Mouse (Mus musculus): ENCODE measurements around the gene Pbld2.
A peak's percentile ranks its signal among the peaks of the same experiment; 100 is the strongest.

The Pbld2 gene

DNA sequence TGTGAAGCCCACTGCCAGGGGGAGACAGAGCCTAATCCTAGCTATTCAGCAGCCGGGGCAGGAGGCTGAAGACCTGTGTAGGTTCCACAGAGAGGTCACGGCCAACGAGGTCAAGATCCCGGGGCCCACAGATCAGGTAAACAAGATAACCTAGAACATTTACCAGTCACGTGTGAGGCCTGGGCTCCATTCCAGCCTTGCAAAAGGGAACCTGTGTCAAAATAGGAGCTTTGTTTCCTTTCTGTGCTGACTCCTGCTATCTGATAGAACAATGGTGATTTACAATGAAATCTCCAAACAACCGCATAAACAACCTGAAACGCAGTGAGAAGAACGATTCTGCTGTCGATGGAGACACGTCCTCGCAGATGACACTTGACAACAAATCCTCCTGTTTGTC, 36.3 kb downstream of the Pbld2 start:
- DNase-seq (ENCODE audit: extremely low read depth, low read depth, low spot score): peak; percentile 52

DNA sequence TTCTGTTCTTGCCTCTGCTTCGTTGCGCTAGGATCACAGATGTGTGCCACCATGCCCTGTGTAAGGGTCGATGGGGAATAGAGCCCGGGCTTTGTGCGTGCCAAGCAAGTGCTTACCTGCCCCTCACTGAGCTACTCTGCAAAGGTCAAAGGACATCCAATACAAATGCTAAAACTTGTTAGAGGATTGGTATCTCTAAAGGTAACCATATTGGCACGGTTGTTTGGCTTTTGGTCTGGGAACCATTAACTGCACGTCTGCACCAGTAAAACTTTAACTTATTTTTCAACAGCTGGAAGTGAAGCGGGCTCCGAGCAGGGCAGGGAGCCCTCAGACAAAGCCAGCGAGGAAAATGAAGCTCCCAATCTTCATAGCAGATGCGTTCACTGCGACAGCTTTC, 37.2 kb downstream of the Pbld2 start:
- no peak for DNase-seq (ENCODE audit: extremely low read depth, low read depth, low spot score)

DNA sequence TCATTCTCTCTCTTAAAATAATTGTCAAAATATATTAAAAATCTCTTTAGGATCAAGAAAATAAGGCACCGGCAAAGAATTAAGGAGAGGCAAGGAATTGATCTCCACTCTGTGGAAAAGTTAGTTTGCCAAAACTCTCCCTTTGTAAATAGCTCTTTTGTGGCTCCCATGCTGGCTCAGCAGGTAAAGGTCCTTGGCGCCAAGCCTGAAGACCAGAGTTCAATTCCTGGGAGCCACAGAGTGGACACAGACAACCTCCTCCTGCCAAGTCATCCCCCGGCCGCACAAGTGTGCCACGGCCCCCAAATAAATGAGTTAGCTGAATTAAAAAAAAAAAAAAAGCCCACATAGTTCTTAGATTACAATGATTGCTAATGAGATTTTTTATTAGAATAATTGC, 38.6 kb downstream of the Pbld2 start:
- no peak for DNase-seq (ENCODE audit: extremely low read depth, low read depth, low spot score)

DNA sequence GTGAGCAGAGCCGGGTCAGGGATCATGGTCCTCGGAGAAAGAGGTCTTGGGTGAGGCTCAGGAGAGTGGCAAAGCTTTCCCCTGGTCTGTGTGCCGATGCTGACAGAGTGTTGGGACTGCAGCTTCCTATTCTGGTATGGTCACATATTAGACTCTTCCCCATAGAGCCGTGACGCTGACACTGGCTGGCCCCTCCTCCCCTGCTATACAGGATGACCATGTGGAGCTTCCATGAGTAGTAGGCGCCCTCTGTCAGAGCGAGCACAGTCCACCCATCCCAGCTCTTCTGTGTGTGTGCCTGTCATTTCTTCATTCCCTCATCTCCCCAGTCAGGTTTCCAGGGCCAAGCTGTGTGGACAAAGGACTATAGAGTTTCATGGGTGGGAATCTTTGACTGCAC, 39.2 kb downstream of the Pbld2 start:
- no peak for DNase-seq (ENCODE audit: extremely low read depth, low read depth, low spot score)

DNA sequence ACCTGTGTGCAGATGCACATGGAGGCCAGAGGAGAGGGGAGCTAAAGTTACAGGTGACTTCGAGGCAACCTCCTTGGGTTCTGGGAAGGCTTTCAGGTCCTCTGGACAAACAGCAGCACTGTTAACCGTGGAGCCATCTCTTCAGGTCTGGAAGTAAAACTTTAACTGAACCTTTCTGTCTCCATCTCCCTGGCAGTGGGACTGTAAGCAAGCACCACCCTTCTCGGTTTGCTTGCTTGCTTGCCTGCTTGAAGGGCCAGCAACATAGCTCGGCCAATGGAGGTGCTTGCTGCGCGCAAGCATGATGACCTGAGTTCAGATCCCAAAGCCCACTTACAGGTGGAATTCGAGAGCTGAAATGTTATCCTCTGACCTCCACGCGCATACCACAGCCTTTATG, 40.4 kb downstream of the Pbld2 start:
- no peak for DNase-seq (ENCODE audit: extremely low read depth, low read depth, low spot score)

DNA sequence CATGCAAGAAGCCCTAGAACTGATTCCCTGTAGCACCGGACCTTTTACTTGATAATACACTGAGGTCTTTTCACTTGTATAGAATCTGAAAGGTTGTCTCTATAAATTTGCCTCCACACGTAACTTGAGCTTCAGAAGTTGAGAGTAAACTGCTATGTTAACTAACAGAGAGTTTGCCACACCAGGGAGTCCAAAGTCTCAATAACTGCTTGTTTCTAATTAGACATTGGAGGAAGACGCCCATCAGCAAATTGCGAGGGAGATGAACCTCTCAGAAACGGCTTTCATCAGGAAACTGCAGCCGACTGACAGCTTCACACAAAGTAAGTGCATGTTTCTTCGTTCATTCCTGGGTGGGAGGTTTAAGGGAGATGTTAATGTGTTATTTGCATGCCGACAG, 41.4 kb downstream of the Pbld2 start:
- DNase-seq (ENCODE audit: extremely low read depth, low read depth, low spot score): no peak

DNA sequence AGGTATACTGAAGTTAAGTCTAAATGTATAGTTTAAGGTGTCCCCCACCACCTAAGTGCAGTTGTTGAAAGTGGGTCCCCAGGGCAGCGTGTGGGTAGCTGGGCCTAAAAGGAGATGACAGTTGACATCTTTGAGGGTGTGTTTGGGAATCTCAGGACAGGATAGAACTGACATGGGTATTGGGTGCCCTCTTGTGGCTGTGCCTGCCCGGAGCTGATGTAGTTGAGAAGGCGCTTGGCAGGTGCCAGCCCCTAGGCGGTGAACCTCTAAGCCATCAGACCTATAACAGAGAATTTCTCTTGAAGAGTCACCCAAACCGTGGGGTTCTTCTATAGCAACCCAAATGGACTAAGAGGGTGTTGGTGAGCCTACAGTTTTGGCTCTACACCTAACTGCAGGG, 41.9 kb downstream of the Pbld2 start:
- no peak for DNase-seq (ENCODE audit: extremely low read depth, low read depth, low spot score)

DNA sequence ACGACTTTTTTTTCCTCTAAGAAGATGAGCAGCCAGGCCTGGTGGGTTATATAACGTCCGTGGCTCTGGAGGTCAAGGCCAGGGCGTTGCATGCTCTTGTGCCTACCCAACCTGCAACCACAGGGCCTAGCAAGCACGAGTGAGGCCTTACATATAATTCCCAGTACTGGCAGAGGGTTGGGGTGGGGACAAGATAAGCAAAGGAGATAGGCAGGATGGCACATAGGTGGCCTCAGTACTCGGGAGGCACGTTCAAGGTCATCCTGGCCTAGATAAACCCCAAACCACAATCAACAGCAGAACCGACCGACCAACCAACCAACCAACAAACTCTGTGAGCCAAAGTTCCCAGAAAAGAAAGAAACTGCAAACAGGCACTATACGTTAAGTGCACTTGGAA, 62.2 kb downstream of the Pbld2 start:
- no peak for DNase-seq (ENCODE audit: extremely low read depth, low read depth, low spot score)

DNA sequence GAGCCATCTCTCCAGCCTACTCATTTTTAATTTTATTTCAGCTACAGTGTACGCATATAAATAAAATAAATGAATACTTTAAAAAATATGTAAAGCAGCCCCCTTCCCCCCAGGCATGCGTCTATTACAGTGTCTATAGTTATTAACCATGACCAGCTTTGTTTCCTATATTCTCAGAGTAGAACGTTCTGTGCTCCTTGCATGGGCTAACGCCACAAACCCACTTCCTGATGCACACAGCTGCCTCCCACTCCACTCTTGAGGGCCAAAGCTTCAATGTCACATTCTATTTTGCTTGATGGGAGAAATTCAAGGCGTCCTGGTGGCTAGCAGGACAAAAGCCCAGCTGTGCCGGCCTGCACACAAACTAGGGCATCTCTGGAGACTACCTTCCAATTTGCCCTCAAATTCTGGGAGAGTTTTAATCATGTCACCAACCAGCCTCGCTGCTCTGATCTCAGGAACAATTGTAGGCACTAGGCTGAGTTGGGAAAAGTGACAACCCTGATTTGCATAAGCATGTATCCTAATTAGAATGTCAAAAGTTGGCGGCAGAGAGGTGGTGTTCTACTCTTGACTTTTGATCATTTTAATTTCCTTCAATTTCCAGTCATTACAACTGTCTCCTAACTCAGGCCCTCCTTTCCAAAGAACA, 65.1 kb downstream of the Pbld2 start:
- DNase-seq (ENCODE audit: extremely low read depth, low read depth, low spot score): no peak

DNA sequence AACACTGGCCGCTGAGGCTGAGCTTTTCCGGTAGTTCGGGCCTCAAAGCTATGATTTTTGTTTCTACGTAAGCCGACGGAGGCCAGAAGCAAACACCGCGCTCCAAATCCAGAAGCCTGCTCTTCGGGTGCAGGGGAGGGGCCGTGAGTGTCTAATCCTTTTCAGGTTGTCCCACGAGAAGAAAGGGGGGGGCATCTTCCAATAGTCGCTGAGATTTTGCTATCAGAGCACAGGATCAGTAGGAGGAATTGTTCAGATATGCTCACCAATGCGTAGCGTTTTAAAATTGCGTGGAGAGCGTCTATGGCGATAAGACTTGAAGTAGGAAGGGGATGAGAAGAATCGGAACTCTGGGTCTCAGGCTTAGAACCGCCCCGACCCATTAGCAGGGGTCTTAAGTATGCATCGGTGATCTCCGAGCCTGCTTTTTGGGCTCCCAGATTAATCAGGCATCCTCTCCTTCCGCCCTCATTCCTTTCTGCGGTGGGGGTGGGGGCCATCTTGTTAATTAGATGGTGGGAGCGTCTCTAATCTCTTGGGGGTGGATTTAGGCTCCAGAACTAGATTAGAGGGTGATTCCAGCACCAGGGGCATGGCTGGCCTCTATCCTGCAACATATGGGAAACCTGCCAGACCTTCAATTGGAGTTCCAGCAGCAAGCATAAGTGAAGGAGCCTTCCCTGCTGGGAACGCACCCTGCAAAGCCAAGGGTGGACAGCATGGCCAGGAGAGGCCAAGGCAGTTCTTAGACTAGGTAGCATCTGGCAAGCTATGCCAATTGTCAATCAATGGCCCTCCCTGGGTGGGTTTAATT, 65.8 kb downstream of the Pbld2 start:
- DNase-seq (ENCODE audit: extremely low read depth, low read depth, low spot score): no peak

DNA sequence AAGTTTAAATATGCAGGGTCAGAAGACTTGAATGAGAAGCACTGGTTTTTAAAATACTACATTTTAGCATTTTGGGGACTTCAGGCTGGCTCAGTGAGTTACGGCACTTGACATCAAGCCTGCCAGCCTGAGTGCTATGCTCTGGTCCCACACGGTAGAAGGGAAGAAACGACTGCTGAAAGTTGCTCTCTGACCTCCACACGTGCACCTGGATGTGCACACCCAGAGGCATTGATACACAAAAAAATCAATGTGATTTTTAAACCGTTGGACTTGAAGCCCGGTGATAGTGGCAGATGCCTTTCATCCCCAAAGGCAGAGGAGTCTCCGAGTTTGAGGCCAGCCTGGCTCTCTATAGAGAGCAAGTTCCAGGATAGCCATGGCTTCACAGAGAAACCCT, 67.8 kb downstream of the Pbld2 start:
- DNase-seq (ENCODE audit: extremely low read depth, low read depth, low spot score): no peak

DNA sequence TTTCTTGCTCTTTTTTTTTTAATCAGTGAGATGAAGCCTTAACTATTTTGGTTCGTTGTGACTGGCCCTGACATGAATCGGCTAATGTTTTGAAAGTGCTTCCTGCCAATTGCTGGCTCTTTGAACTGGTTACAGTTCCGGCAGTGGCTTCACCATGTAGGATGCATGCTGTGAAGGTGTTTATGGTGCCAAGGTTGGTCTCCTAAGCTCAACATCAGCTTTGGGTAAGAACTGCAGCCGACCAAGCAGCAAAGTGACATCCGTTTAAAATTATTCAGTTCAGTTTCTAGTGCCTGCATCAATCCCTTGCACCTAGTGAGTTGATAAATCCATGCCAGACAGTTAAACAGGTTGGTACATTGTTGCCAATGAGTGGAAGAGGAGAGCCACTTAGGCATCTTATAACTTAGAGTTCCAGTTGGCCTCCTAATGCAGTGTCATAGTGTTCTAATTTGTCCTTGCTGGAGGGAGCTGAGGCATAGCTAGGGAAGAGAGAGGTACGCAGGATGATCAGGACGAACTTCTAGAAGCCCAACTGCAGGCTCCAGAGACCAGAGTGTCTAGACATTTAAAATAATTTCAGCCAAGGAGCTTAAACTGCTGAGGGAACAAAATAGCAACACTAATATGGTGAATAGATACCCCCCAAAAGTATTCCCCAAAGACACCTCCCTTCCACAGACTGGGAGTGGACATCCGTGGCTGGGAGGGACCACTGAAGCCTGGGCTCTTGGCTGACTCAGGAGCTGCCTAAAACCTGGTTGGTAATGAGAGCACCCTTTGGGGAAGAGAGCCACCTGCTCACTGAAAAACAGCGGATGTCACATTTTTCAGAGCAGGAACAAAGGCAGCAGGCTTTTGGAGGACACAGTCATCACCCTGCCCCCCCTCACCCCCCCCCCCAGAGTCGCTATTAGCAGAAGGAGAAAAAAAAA, 68.8 kb downstream of the Pbld2 start:
- no peak for DNase-seq (ENCODE audit: extremely low read depth, low read depth, low spot score)

DNA sequence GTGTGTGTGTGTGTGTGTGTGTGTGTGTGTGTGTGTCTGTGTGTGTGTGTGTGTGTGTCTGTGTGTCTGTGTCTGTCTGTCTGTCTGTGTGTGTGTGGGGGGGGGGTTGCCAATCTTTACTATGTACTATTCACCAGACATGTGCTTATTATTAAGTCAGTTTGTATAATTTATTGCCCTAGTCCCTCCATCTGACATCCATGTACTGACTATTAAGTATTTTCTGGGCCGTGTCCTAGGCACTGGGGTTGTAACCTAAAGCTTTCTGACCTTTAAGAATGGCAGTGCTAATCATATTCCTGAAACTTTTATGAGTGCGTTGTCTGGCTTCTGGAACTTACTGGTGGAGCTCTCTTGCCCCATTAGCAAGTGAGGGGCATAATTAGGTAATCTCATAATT, 72.6 kb downstream of the Pbld2 start:
- no peak for DNase-seq (ENCODE audit: extremely low read depth, low read depth, low spot score)

DNA sequence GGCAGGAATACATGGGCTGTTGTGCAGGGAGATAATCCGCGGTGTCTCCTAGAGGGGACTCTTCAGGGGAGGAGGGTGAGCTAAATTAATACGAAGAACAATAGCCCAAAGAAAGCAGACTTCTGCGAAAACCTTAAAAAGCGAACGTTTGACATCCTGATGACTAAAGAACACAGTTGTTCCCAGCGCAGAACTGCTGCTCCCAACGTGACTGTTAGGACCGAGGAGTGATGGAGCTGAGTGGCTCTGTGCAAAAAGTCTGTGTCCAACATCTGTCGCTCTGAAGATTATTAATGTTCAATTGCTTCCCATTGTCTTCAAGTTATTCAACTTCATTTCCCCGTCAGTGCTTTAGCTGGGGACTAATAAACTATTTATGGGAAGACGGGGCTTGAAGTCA, 74.1 kb downstream of the Pbld2 start:
- no peak for DNase-seq (ENCODE audit: extremely low read depth, low read depth, low spot score)

DNA sequence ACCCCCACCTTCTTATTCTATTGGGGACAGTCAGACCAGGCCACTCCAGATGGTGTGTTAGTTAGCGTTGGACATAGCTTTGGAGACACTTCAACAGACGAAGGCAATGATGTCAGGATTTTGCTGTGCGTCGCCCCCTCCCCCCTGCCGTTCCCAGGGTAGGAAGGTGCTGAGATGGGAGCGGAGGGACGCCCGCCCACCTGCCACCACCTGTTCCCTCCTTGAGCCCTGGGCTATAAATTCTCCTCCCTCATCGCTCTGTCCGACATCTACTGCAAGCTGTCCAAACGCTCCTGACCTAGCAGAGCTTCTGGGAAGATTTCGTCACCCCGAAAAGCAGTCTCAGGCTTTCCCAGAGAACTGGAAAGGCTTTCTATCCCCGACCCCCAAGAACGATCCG, 75.4 kb downstream of the Pbld2 start, which contains the start of gene Atoh7:
TSS of gene Atoh7 (plus strand) at position 131 of the 400 bp plus-strand sequence.
- DNase-seq (ENCODE audit: extremely low read depth, low read depth, low spot score): no peak

DNA sequence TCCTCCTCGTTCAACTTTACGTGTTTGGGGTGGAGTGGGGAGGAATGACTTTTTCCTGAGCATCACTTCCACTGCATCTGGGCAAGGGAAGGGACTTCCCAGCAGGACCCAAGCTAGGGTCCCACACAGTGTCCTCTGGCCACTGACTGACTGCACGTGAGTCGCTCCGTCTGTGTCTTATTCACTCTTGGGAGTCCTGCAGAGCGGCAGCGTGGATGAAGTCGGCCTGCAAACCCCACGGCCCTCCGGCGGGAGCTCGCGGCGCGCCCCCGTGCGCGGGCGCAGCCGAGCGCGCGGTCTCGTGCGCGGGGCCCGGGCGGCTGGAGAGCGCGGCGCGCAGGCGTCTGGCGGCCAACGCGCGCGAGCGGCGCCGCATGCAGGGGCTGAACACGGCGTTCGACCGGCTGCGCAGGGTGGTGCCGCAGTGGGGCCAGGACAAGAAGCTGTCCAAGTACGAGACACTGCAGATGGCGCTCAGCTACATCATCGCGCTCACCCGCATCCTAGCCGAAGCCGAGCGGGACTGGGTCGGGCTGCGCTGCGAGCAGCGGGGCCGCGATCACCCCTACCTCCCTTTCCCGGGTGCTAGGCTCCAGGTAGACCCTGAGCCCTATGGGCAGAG, 75.9 kb downstream of the Pbld2 start:
- DNase-seq (ENCODE audit: extremely low read depth, low read depth, low spot score): no peak

DNA sequence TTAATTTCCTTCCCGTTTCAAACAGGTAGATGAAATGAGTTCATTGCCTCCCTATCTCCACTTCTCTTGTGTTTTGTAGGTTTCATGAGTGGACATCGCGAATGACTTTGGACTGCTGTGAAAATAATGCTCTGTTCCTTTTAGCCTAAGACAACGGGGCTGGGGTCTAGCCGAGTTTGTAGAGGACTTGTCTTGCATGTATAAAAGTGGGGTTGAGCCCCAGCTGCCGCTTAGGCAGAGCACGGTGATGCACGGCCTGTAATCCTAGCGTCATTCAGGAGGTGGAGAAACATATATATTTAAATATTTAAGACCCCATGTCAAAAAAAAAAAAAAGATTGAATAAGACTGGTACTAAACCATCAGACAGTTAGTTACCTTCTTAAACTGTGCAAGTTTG, 76.5 kb downstream of the Pbld2 start:
- no peak for DNase-seq (ENCODE audit: extremely low read depth, low read depth, low spot score)
